Mouse (Mus musculus) layer of hippocampus, postnatal 10 days (tissue): ENCODE data around the gene Trove2. TPM values are rescaled to one million over a fixed set of nuclear protein-coding genes. Genes with fewer than 3 reads are reported as not detected.
A peak's percentile ranks its signal among the peaks of the same experiment; 100 is the strongest.
"Not testable (repeated sequence)": the region's sequence is repeated elsewhere in the genome, so short reads cannot be mapped to it uniquely, and the experiment has no call there.

Experiments
- DNase-seq, 2 experiments: peaks; one replicate each; pipeline ENCODE4 v3.0.0; 2021; ENCODE audit warnings: low spot score in 2 of 2
- total RNA-seq, 2 experiments: library from RNA; stranded (reverse); gene quantifications; 2 replicates each; pipeline ENCODE4 v1.2.3; 2021

The Trove2 gene
- total RNA-seq, 2 experiments from 2014 or later, result 31.9 to 32.2 TPM

- DNase-seq, result peak; percentile 77 to 90
These were observed 37.2 kb downstream of the Trove2 start for GRCm38 (mm10) chr1:143739361-143740350.

- DNase-seq, result no peak
These were observed 38.1 kb downstream of the Trove2 start for GRCm38 (mm10) chr1:143738811-143739210.

DNA sequence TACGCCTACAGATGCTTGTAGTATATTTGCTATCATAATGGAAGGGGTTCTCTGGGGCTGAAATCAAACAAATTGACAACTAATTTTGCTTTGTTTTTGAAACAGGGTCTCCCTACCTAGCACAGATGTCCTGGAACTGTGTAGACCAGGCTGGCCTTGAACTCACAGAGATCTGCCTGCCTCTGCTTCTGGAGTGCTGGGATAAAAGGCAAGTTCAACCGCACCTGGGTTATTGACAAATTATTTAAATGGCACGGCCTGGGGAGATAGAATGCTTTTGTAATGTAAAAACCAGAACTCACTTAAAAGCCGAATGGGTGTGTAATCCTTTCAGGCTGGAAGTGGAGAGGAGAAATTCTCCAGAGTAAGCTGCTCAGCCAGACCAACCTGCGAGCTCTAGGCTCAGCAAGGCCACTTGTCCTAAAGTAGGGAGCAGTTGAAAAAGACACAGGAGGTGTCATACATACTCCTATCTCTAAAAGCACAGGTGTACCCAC is 42.9 kb downstream of the Trove2 start:
- DNase-seq, result no peak

DNA sequence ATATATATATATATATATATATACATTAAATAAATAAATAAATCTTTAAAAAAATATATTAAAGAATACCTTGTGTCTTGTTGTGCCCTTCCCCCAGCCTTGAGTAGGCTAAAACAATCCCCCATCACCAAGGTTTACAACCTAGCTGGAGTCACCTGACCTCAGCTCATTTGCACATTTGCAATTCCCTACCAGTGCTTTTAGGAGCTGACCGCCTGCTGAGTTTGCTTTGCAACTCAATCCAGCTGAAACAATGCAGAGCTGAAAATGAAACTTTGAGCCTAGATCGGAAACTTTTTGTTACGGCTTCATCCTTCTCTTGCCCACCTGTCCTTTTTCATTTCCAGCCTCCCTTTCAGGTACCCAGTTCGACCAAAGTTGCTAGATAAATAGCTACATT is 45.2 kb downstream of the Trove2 start:
- DNase-seq, result peak in 1 of 2 experiments; percentile 4

GRCm38 (mm10) chr1:143730899-143731298 is 46.0 kb downstream of the Trove2 start:
- DNase-seq, result no peak

GRCm38 (mm10) chr1:143727701-143728445 is 49.0 kb downstream of the Trove2 start:
- no peak for DNase-seq

GRCm38 (mm10) chr1:143724456-143725064 is 52.3 kb downstream of the Trove2 start:
- no peak for DNase-seq

DNA sequence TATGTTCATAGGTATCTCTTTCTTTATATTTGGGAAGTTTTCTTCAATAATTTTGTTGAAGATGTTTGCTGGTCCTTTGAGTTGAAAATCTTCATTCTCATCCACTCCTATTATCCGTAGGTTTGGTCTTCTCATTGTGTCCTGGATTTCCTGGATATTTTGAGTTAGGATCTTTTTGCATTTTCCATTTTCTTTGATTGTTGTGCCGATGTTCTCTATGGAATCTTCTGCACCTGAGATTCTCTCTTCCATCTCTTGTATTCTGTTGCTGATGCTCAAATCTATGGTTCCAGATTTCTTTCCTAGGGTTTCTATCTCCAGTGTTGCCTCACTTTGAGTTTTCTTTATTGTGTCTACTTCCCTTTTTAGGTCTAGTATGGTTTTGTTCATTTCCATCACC is 60.8 kb downstream of the Trove2 start, which contains the start of gene Glrx2:
Gene Glrx2 (plus strand): TSS at position 301 of the 400 bp plus-strand sequence.
- DNase-seq, result not testable (repeated sequence)

DNA sequence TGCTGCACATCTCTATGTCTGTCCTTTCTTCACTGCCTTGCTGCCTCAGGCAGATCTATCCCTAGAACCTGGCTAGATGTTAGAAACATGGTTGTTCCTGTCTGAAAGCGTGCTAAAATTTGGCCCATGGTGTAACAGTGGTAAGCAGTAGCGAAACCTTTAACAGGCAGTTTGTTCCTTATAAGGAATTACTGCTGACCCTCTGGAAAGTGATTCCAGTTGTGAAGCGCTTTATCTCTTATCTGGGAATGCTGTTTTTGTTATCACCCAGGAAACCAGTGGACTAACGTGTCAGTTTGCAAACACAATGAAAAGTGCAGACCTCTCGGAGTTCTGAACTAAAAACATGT is 66.3 kb downstream of the Trove2 start:
- no peak for DNase-seq

DNA sequence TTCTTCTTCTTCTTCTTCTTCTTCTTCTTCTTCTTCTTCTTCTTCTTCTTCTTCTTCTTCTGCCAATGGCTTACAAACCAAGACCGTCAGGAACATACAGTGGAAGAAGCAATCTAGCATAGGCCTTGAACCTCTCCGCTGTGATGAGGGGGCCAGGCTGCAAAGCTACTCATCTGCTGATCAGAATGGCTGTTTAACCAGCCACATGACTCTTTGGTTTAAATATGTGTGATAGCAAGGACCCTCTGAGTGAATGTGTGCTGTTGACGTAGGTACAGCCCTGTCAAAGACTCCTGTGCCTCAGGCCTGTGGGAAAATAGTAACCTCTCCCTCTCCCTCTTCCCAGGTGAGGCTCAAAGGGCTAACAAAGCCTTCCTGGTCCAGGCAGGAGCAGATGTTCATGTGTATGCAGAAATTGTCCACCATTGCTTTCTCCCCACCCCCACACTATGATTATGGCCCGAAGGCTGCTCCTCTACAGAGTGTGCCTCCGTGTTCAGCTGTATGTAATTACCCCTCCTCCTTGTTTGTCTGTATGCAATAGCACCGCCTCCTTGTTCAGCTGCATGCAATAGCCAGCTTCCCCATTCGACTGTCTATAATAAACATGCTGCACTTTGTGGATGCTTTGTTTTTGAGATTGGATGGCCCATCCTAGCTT is 66.8 kb downstream of the Trove2 start:
- no peak for DNase-seq

DNA sequence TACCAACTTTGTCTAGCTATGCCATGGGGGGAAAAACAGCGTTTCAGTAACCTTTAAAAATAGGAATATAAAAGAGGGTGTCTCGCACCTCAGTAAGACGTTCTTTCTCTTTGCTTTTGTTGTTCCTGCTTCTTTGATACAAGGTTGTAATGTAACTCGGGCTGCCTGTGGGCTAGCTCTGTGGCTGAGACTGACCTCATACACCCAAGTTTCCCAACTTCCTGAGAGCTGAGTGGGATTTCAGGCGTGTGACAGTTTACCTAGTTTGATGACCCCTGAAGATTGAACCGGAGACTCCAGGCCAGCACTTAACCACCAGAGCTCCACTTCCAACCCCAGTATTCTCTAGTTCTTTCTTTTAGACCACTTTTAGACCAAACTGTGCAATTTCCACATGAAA is 68.5 kb downstream of the Trove2 start:
- no peak for DNase-seq

DNA sequence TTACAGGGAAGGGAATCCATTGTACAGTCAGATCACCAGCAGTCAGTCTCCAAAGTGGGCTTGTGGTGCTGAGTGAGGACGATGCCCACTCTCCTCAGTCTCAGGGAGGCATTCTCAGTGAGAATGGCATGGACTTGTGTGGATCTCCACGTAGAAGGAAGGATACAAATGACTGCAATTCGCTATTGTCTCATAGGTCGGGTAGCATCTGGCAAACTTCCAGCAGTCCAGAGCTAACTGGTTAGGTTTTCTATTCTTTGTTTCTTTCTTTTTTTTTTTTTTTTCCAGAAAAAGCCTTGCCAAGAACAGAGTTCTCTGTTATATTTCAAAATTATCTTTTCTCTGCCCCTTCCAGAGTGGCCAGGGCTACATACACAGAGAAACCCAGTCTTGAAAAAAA is 69.9 kb downstream of the Trove2 start:
- no peak for DNase-seq

DNA sequence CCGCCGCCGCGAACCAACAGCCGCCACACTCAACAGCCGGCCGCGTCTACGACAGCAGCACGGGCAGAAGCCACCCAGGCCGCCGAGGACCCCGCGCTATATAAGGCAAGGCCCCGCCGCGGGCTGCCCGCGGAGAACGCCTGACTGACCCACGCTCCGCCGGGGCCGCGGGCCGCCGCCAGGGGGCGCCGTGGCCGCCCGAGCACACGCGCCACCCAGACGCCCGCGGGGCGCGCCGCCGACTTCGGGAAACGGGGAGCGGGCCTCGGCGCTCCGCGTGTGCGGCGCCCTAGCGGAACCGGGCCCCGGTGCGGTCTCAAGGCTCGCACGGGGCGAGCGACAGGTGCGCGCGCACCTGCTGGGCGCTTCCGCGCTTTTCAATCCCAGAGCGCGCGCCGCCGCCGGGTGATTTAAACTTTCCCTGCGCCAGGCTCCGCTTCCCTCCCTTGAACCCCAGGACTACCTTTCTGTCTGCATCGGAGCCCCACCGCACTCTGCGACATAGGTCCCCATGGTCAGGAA is 74.1 kb downstream of the Trove2 start, which contains the start of gene Cdc73:
Gene Cdc73 (minus strand): TSS at position 153 of the 522 bp plus-strand sequence.
- peak; percentile 87 to 94 for DNase-seq

- no peak for DNase-seq
These were observed 74.6 kb downstream of the Trove2 start for GRCm38 (mm10) chr1:143702141-143702740.

- no peak for DNase-seq
These were observed 75.1 kb downstream of the Trove2 start for GRCm38 (mm10) chr1:143701736-143702135.

Other genes starting within 250 kb of the Trove2 start
- gene B3galt2, start 136.4 kb downstream of the Trove2 start, total RNA-seq, result 10 to 100 TPM; 20.0 to 23.3 TPM
- gene Cdc73, start 74.2 kb downstream of the Trove2 start, total RNA-seq, result 10 to 100 TPM; 48.0 to 49.2 TPM
- 100 to 1,000 TPM; 109 to 112 TPM for gene Glrx2, start 60.7 kb downstream of the Trove2 start, total RNA-seq
- gene Uchl5, start 204 bp upstream of the Trove2 start, total RNA-seq, result 10 to 100 TPM; 33.0 to 37.4 TPM
- gene Rgs2, start 227.1 kb upstream of the Trove2 start, total RNA-seq, result 10 to 100 TPM; 38.1 to 43.0 TPM